ENCODE assay signal across 17 mouse cellular contexts in the genomic region with DNA sequence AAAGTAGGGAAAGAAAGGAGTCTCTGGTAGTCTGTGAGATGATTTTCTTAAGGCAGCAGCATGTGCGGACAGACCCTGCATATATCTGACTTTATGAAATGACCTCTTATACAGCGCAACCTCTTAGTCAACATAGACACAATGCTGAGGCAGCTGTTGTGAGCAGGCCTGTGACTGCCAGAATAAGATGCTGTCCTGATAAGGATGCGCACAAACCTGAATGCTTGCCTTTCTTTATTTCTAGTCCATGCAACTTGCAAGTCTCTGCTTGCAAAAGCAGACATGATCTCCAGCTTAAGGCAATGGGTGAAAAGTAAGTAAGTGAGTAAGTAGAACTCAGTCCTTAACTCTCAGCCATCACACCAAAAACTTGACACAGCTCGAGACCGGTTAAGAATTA.
"Had no signal": no experiment of that assay in that cellular context is flagged by ENCODE, and none has a peak within 500 bp of the region (broad histone marks: within the 10 kb centered on the region; RNA-seq: fewer than 3 reads in every experiment).

No protein-coding gene starts in this region.

- DNase-seq: lung, adult 18-20 months; lung, embryonic 14.5 days; lung, postnatal 10 days; lung, postnatal 4 days; midbrain, embryonic 14.5 days; right cerebral cortex, postnatal 14 days; thymus, adult 2 months; thymus, postnatal 25 days; thymus, postnatal 4 days had no signal

- H3K4me3 ChIP-seq: liver, embryonic 12.5 days; midbrain, embryonic 10.5 days; midbrain, embryonic 12.5 days; myocyte; neural tube, embryonic 12.5 days; stomach, embryonic 15.5 days had no signal

- H3K27ac ChIP-seq: liver, embryonic 12.5 days; liver, embryonic 14.5 days; midbrain, embryonic 10.5 days; midbrain, embryonic 12.5 days; neural tube, embryonic 12.5 days; stomach, embryonic 15.5 days; stomach, postnatal 0 days had no signal
